Mouse (Mus musculus) heart, postnatal 4 days (tissue): ENCODE data around the gene Hoxd8. TPM values are rescaled to one million over a fixed set of nuclear protein-coding genes. Genes with fewer than 3 reads are reported as not detected.

Experiments
- DNase-seq: peaks from one replicate; pipeline ENCODE4 v3.0.0; 2021
- total RNA-seq, 2 experiments: library from RNA; stranded (reverse); gene quantifications; 2 replicates each; pipeline ENCODE4 v1.2.3; 2021

Gene Hoxd8
- total RNA-seq, 2 experiments from 2014 or later = 1.2 to 1.9 TPM

- DNase-seq = no peak
These were observed 34.7 kb upstream of the Hoxd8 start for GRCm38 (mm10) chr2:74669650-74670235.

GRCm38 (mm10) chr2:74670632-74671188, 33.7 kb upstream of the Hoxd8 start:
- DNase-seq = no peak

- DNase-seq = no peak
These were observed 32.6 kb upstream of the Hoxd8 start for GRCm38 (mm10) chr2:74671847-74672246.

- DNase-seq = peak; percentile 75
These were observed 31.7 kb upstream of the Hoxd8 start for GRCm38 (mm10) chr2:74672481-74673362.

- no peak for DNase-seq
These were observed 30.5 kb upstream of the Hoxd8 start for GRCm38 (mm10) chr2:74673835-74674425.

GRCm38 (mm10) chr2:74674881-74675665, 29.3 kb upstream of the Hoxd8 start, which contains the start of gene Hoxd12:
Gene Hoxd12 (plus strand): TSS chr2:74675013.
- no peak for DNase-seq

GRCm38 (mm10) chr2:74675666-74676282, 28.6 kb upstream of the Hoxd8 start:
- DNase-seq = no peak

- no peak for DNase-seq
These were observed 27.9 kb upstream of the Hoxd8 start for GRCm38 (mm10) chr2:74676376-74677052.

GRCm38 (mm10) chr2:74677106-74677505, 27.3 kb upstream of the Hoxd8 start:
- DNase-seq = no peak

- DNase-seq = no peak
These were observed 25.4 kb upstream of the Hoxd8 start, which contains the start of gene Hoxd11 for GRCm38 (mm10) chr2:74678891-74679595. Gene Hoxd11 (plus strand): TSS chr2:74679557.

- no peak for DNase-seq
These were observed 24.8 kb upstream of the Hoxd8 start for GRCm38 (mm10) chr2:74679596-74679971.

- DNase-seq = no peak
These were observed 24.4 kb upstream of the Hoxd8 start for GRCm38 (mm10) chr2:74679980-74680379.

- DNase-seq = no peak
These were observed 23.6 kb upstream of the Hoxd8 start for GRCm38 (mm10) chr2:74680561-74681398.

- DNase-seq = no peak
These were observed 22.6 kb upstream of the Hoxd8 start for GRCm38 (mm10) chr2:74681594-74682531.

- no peak for DNase-seq
These were observed 21.6 kb upstream of the Hoxd8 start for GRCm38 (mm10) chr2:74682796-74683195.

- DNase-seq = no peak
These were observed 20.9 kb upstream of the Hoxd8 start for GRCm38 (mm10) chr2:74683471-74683951.

- DNase-seq = no peak
These were observed 20.3 kb upstream of the Hoxd8 start for GRCm38 (mm10) chr2:74684106-74684505.

- no peak for DNase-seq
These were observed 19.3 kb upstream of the Hoxd8 start for GRCm38 (mm10) chr2:74685059-74685603.
